Comparison of ENCODE assay signal across 8 mouse cellular contexts in the genomic region with DNA sequence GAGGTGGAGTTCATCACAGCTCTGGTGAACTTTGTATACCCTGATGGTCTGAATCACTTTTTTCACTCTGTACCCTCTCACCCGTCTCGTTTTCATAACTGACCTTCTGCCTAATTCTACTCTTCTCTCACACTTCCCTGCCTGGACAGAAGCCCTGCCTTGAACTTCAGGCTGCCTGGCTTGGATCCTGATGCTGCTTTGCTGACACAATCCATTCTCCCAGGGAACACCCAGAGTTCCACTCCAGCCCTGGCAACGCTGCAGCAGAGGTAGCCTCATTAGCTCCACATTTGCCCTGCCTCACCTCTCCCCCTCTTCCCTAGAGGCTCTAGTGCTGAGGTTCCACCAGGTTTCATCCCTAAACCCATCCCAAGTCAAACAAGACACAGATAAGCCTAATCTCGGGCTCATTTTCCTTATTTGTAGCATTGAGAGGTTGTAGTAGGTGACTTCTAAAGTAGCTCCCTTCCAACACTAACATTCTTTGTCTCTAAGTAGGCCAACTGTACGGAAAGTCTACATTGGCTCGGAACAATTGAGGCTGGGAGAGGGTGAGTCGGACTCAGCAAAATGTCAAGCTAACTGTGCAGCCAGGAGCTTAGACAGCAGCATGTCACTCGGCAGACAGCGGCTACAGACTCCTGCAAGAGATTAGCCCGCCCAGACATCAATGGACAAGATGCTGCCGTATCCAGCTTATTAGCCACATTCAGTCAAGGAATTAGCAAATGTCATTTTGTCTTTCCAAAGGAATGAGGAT. TPM values are rescaled to one million over a fixed set of nuclear protein-coding genes. Genes with fewer than 3 reads are reported as not detected.
DNase-seq lines count a peak whose midpoint lies in the region; ATAC-seq lines count a peak whose summit lies in the region.

No protein-coding gene starts in this region.

- peaks cover 21% of the 10 kb centered on the region for H3K4me1 ChIP-seq in midbrain, embryonic 10.5 days
- peaks cover 13% of the 10 kb centered on the region for H3K4me1 ChIP-seq in midbrain, embryonic 15.5 days
- peaks cover 17% of the 10 kb centered on the region for H3K4me1 ChIP-seq in stomach, embryonic 14.5 days (ENCODE audit: control insufficient read depth, insufficient read depth, low read length)

- no peak for DNase-seq in midbrain, embryonic 10.5 days (ENCODE audit: low spot score)
- DNase-seq in gastrocnemius, postnatal 36 days = peak; percentile 54 to 73
- peak; percentile 44 for DNase-seq in kidney, postnatal 10 days
- no peak for DNase-seq in layer of hippocampus, adult 11-12 months (ENCODE audit: low spot score)
- DNase-seq in right cerebral cortex, postnatal 10 days (ENCODE audit: low spot score in 2 of 2) = no peak

- no peak overlapping the region for H3K4me2 ChIP-seq in midbrain, embryonic 15.5 days
- no peak overlapping the region for H3K4me2 ChIP-seq in stomach, embryonic 14.5 days (replicated peaks; ENCODE audit: low read depth, low read length)

- no peaks in the 10 kb centered on the region for H3K36me3 ChIP-seq in midbrain, embryonic 10.5 days
- no peaks in the 10 kb centered on the region for H3K36me3 ChIP-seq in midbrain, embryonic 15.5 days (replicated peaks)
- H3K36me3 ChIP-seq in stomach, embryonic 14.5 days (ENCODE audit: control insufficient read depth, insufficient read depth, low read length) = no peaks in the 10 kb centered on the region

- no peaks in the 10 kb centered on the region for H3K27me3 ChIP-seq in midbrain, embryonic 10.5 days (ENCODE audit: low read depth, poor library complexity, severe bottlenecking)
- no peaks in the 10 kb centered on the region for H3K27me3 ChIP-seq in midbrain, embryonic 15.5 days (replicated peaks)
- no peaks in the 10 kb centered on the region for H3K27me3 ChIP-seq in stomach, embryonic 14.5 days (ENCODE audit: control insufficient read depth, insufficient read depth, low read length)

- no peaks in the 10 kb centered on the region for H3K9me3 ChIP-seq in midbrain, embryonic 10.5 days (replicated peaks)
- no peaks in the 10 kb centered on the region for H3K9me3 ChIP-seq in midbrain, embryonic 15.5 days
- H3K9me3 ChIP-seq in stomach, embryonic 14.5 days (ENCODE audit: control insufficient read depth, low read depth, low read length) = no peaks in the 10 kb centered on the region

- H3K9ac ChIP-seq in midbrain, embryonic 15.5 days = no peak overlapping the region
- H3K9ac ChIP-seq in stomach, embryonic 14.5 days (replicated peaks; ENCODE audit: low read depth, low read length) = no peak overlapping the region

- ATAC-seq in midbrain, embryonic 15.5 days (replicated peaks) = no peak
- no peak for ATAC-seq in stomach, embryonic 14.5 days (ENCODE audit: insufficient number of reproducible peaks, insufficient read depth, low FRiP score, low read depth)
- ATAC-seq in frontal cortex, adult (ENCODE audit: low TSS enrichment) = no peak

- H3K27ac ChIP-seq in midbrain, embryonic 10.5 days (replicated peaks) = 0 out of 2 replicates have a peak overlapping the region, but pooled peaks have one; percentile 39
- no peak overlapping the region for H3K27ac ChIP-seq in midbrain, embryonic 15.5 days
- H3K27ac ChIP-seq in stomach, embryonic 14.5 days (ENCODE audit: low read length) = peak overlapping the region; percentile 56; the same call in 1 of the 2 replicates

- intact Hi-C loops in gastrocnemius, postnatal 36 days (cut with DNase I) = no loop called here

- WGBS in midbrain, embryonic 10.5 days = 60% methylated on average over 11 of the region's 11 CpGs
- WGBS in midbrain, embryonic 15.5 days = 42% methylated on average over 11 of the region's 11 CpGs
- WGBS in stomach, embryonic 14.5 days = 81% methylated on average over 11 of the region's 11 CpGs

- no peak overlapping the region for H3K4me3 ChIP-seq in midbrain, embryonic 10.5 days
- H3K4me3 ChIP-seq in midbrain, embryonic 15.5 days = no peak overlapping the region
- no peak overlapping the region for H3K4me3 ChIP-seq in stomach, embryonic 14.5 days (ENCODE audit: low read depth, low read length)

RNA-seq across cellular contexts. Expression of gene Eed, which starts 60.0 kb away (rescaled TPM):
- 71.6 and 86.7 TPM in 2 replicates for polyA plus RNA-seq in midbrain, embryonic 10.5 days (2016; fragmentation: Nextera tagmentation; extraction: Ambion mirVana)
- 33.0 and 33.3 TPM in 2 replicates for polyA plus RNA-seq in midbrain, embryonic 15.5 days (2015; fragmentation: Nextera tagmentation; extraction: Ambion mirVana)
- 10 to 100 TPM; 29.1 to 30.6 TPM for total RNA-seq in gastrocnemius, postnatal 36 days (2021)
- 75.9 and 78.8 TPM in 2 replicates for polyA plus RNA-seq in stomach, embryonic 14.5 days (2014; fragmentation: Nextera tagmentation; extraction: Ambion mirVana)

Comparison
In these comparisons a context has a peak if more than half of its experiments do, and no peak if none do; other contexts are left out.
1. DNase-seq: peak in gastrocnemius, postnatal 36 days (2 of 2) and kidney, postnatal 10 days (single experiment); none in midbrain, embryonic 10.5 days (single experiment), layer of hippocampus, adult 11-12 months (single experiment) and right cerebral cortex, postnatal 10 days (0 of 2).